Mouse (Mus musculus) spleen, postnatal 10 days (tissue): ENCODE measurements at regions not wholly inside any gene's neighbourhood (a gene's known extent, or its start where the extent isn't known, plus 50 kb on each side); places are given as distances from the start of the nearest gene placed in this dataset.

Experiments used
- DNase-seq, 2 experiments: peaks; one replicate each; pipeline ENCODE4 v3.0.0; 2021 to 2022; ENCODE audit warnings: low spot score in 2 of 2

GRCm38 (mm10) chr8:103144835-103145234 is 359.4 kb upstream of the Cdh11 start:
- DNase-seq, result no peak

GRCm38 (mm10) chr8:103148013-103148412 is 362.6 kb upstream of the Cdh11 start:
- no peak for DNase-seq

GRCm38 (mm10) chr8:103148447-103148846 is 363.0 kb upstream of the Cdh11 start:
- DNase-seq, result no peak

- no peak for DNase-seq
These were observed 381.3 kb upstream of the Cdh11 start for GRCm38 (mm10) chr8:103166623-103167316.

GRCm38 (mm10) chr8:103173313-103173712 is 387.9 kb upstream of the Cdh11 start:
- DNase-seq, result no peak

- no peak for DNase-seq
These were observed 388.5 kb upstream of the Cdh11 start for GRCm38 (mm10) chr8:103173803-103174429.

GRCm38 (mm10) chr8:103180661-103181060 is 395.2 kb upstream of the Cdh11 start:
- DNase-seq, result no peak

GRCm38 (mm10) chr8:103188720-103189498 is 403.5 kb upstream of the Cdh11 start:
- no peak for DNase-seq

- no peak for DNase-seq
These were observed 412.8 kb upstream of the Cdh11 start for GRCm38 (mm10) chr8:103198251-103198650.

- DNase-seq, result no peak
These were observed 414.5 kb upstream of the Cdh11 start for GRCm38 (mm10) chr8:103199696-103200615.

GRCm38 (mm10) chr8:103203710-103204109 is 418.3 kb upstream of the Cdh11 start:
- DNase-seq, result no peak

- no peak for DNase-seq
These were observed 429.2 kb upstream of the Cdh11 start for GRCm38 (mm10) chr8:103214606-103215005.

- no peak for DNase-seq
These were observed 445.5 kb upstream of the Cdh11 start for GRCm38 (mm10) chr8:103230741-103231475.

GRCm38 (mm10) chr8:103234374-103234773 is 448.9 kb upstream of the Cdh11 start:
- DNase-seq, result no peak

- DNase-seq, result no peak
These were observed 450.2 kb upstream of the Cdh11 start for GRCm38 (mm10) chr8:103235614-103236013.

- DNase-seq, result no peak
These were observed 453.1 kb upstream of the Cdh11 start for GRCm38 (mm10) chr8:103238456-103238970.

GRCm38 (mm10) chr8:103244169-103244568 is 458.7 kb upstream of the Cdh11 start:
- DNase-seq, result no peak

GRCm38 (mm10) chr8:103244658-103245057 is 459.2 kb upstream of the Cdh11 start:
- DNase-seq, result no peak

GRCm38 (mm10) chr8:103245864-103246263 is 460.4 kb upstream of the Cdh11 start:
- DNase-seq, result no peak

GRCm38 (mm10) chr8:103261236-103261635 is 475.8 kb upstream of the Cdh11 start:
- no peak for DNase-seq

GRCm38 (mm10) chr8:103270035-103270434 is 484.6 kb upstream of the Cdh11 start:
- no peak for DNase-seq
